Mouse (Mus musculus) neutrophil, adult 83 days (primary cell): Measurements from ENCODE around the gene Ifng. TPM values are rescaled to one million over a fixed set of nuclear protein-coding genes. Genes with fewer than 3 reads are reported as not detected.

Experiments used
- total RNA-seq, 2 experiments: library from RNA; stranded (reverse); gene quantifications; one replicate each; pipeline ENCODE4 v1.2.4; 2023

Gene Ifng
- not detected for total RNA-seq

DNA sequence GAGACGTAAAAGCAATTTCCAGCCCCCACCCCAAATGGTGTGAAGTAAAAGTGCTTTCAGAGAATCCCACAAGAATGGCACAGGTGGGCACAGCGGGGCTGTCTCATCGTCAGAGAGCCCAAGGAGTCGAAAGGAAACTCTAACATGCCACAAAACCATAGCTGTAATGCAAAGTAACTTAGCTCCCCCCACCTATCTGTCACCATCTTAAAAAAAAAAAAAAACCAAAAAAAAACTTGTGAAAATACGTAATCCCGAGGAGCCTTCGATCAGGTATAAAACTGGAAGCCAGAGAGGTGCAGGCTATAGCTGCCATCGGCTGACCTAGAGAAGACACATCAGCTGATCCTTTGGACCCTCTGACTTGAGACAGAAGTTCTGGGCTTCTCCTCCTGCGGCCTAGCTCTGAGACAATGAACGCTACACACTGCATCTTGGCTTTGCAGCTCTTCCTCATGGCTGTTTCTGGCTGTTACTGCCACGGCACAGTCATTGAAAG, at the start of gene Ifng:
Gene Ifng, plus strand, starts transcription at position 305 of the 499 bp plus-strand sequence.

Other genes starting within 250 kb of the Ifng start
- not detected for gene Il22, start 236.1 kb upstream of the Ifng start, total RNA-seq
- under 1 TPM; 0.37 to 0.62 TPM for gene Gm32717, start 200.3 kb upstream of the Ifng start, total RNA-seq
- gene Gm32802, start 182.4 kb upstream of the Ifng start, total RNA-seq, result under 1 TPM; 0.37 to 0.62 TPM
- gene Iltifb, start 146.0 kb upstream of the Ifng start, total RNA-seq, result not detected
- gene Gm9040, start 114.1 kb upstream of the Ifng start, total RNA-seq, result not detected
- not detected for gene Gm9044, start 108.6 kb upstream of the Ifng start, total RNA-seq
- gene Gm9045, start 103.2 kb upstream of the Ifng start, total RNA-seq, result not detected
- not detected for gene Gm9046, start 97.8 kb upstream of the Ifng start, total RNA-seq
- not detected for gene Gm9048, start 92.4 kb upstream of the Ifng start, total RNA-seq
- gene Gm9049, start 86.9 kb upstream of the Ifng start, total RNA-seq, result not detected